In genomic region chr1:134097956-134098725, GRCm38 (mm10) we compare ENCODE assay signal across 8 mouse cellular contexts. TPM values are rescaled to one million over a fixed set of nuclear protein-coding genes. Genes with fewer than 3 reads are reported as not detected.
DNase-seq lines count a peak whose midpoint lies in the region; ATAC-seq lines count a peak whose summit lies in the region.

No protein-coding gene starts in this region.

- H3K27ac ChIP-seq in neural tube, embryonic 11.5 days (ENCODE audit: low read depth, low read length), result peak overlapping the region; percentile 30
- H3K27ac ChIP-seq in forebrain, embryonic 13.5 days, result peak overlapping the region; percentile 97
- peak overlapping the region; percentile 93 for H3K27ac ChIP-seq in limb, embryonic 12.5 days

- H3K4me2 ChIP-seq in neural tube, embryonic 11.5 days (ENCODE audit: low read depth), result peak overlapping the region; percentile 51; the same call in 1 of the 2 replicates
- peak overlapping the region; percentile 69 for H3K4me2 ChIP-seq in forebrain, embryonic 13.5 days
- H3K4me2 ChIP-seq in limb, embryonic 12.5 days, result peak overlapping the region; percentile 70

- peaks cover 14% of the 10 kb centered on the region for H3K4me1 ChIP-seq in neural tube, embryonic 11.5 days (ENCODE audit: control insufficient read depth, insufficient read depth, low read length)
- peaks cover 71% of the 10 kb centered on the region for H3K4me1 ChIP-seq in forebrain, embryonic 13.5 days
- peaks cover 44% of the 10 kb centered on the region for H3K4me1 ChIP-seq in limb, embryonic 12.5 days (replicated peaks)

- H3K4me3 ChIP-seq in neural tube, embryonic 11.5 days (ENCODE audit: low read depth, low read length), result no peak overlapping the region
- H3K4me3 ChIP-seq in forebrain, embryonic 13.5 days, result no peak overlapping the region
- H3K4me3 ChIP-seq in limb, embryonic 12.5 days (replicated peaks), result 0 out of 2 replicates have a peak overlapping the region, but pooled peaks have one; percentile 43

- WGBS in neural tube, embryonic 11.5 days, result 69% methylated on average over 13 of the region's 13 CpGs
- whole genome bisulfite sequencing in forebrain, embryonic 13.5 days, result 66% methylated on average over 13 of the region's 13 CpGs
- 53% methylated on average over 13 of the region's 13 CpGs for WGBS in limb, embryonic 12.5 days

- no peak for ATAC-seq in neural tube, embryonic 11.5 days (ENCODE audit: insufficient read depth, low FRiP score, low TSS enrichment)
- no peak for ATAC-seq in forebrain, embryonic 13.5 days
- no peak for ATAC-seq in limb, embryonic 12.5 days (ENCODE audit: insufficient number of reproducible peaks, insufficient read depth, low FRiP score, low TSS enrichment, low read depth)

- no peaks in the 10 kb centered on the region for H3K36me3 ChIP-seq in neural tube, embryonic 11.5 days (ENCODE audit: control insufficient read depth, insufficient read depth, low read length)
- no peaks in the 10 kb centered on the region for H3K36me3 ChIP-seq in forebrain, embryonic 13.5 days (ENCODE audit: poor library complexity, severe bottlenecking)
- no peaks in the 10 kb centered on the region for H3K36me3 ChIP-seq in limb, embryonic 12.5 days

- no peaks in the 10 kb centered on the region for H3K9me3 ChIP-seq in neural tube, embryonic 11.5 days (ENCODE audit: control insufficient read depth, low read length)
- H3K9me3 ChIP-seq in forebrain, embryonic 13.5 days (replicated peaks), result no peaks in the 10 kb centered on the region
- no peaks in the 10 kb centered on the region for H3K9me3 ChIP-seq in limb, embryonic 12.5 days

- no peaks in the 10 kb centered on the region for H3K27me3 ChIP-seq in neural tube, embryonic 11.5 days (ENCODE audit: control insufficient read depth, insufficient read depth, low read length)
- no peaks in the 10 kb centered on the region for H3K27me3 ChIP-seq in forebrain, embryonic 13.5 days
- H3K27me3 ChIP-seq in limb, embryonic 12.5 days, result no peaks in the 10 kb centered on the region

- no peak overlapping the region for H3K9ac ChIP-seq in neural tube, embryonic 11.5 days (ENCODE audit: low read length)
- no peak overlapping the region for H3K9ac ChIP-seq in forebrain, embryonic 13.5 days
- no peak overlapping the region; the same call in 1 of the 2 replicates for H3K9ac ChIP-seq in limb, embryonic 12.5 days (replicated peaks)

- no peak for DNase-seq in neural tube, embryonic 11.5 days (ENCODE audit: low spot score)
- DNase-seq in neural tube, embryonic 10.5 days (ENCODE audit: extremely low spot score, low spot score), result no peak
- peak; percentile 86 for DNase-seq in heart, postnatal 4 days
- peak; percentile 58 to 80 for DNase-seq in natural killer cell, adult 2 months (ENCODE audit: low spot score in 2 of 2)
- DNase-seq in layer of hippocampus, adult 11-12 months (ENCODE audit: low spot score), result no peak
- DNase-seq in thymus, postnatal 14 days, result no peak

RNA-seq across cellular contexts. Expression of gene Chit1, which starts 12.9 kb away (rescaled TPM):
- 0.15 TPM in 1 of 2 replicates, not detected in the other for polyA plus RNA-seq in neural tube, embryonic 11.5 days (2014; fragmentation: Nextera tagmentation; extraction: Ambion mirVana)
- polyA plus RNA-seq in forebrain, embryonic 13.5 days (2015; fragmentation: Nextera tagmentation; extraction: Ambion mirVana), result 0.17 TPM in 1 of 2 replicates, not detected in the other
- not detected for total RNA-seq in heart, postnatal 4 days (2021)
- not detected in 2 replicates for polyA plus RNA-seq in limb, embryonic 12.5 days (2016; fragmentation: Nextera tagmentation; extraction: Ambion mirVana)

RNA-seq across cellular contexts. Expression of gene Btg2, which starts 19.2 kb away (rescaled TPM):
- 97.9 and 110 TPM in 2 replicates for polyA plus RNA-seq in neural tube, embryonic 11.5 days (2014; fragmentation: Nextera tagmentation; extraction: Ambion mirVana)
- polyA plus RNA-seq in forebrain, embryonic 13.5 days (2015; fragmentation: Nextera tagmentation; extraction: Ambion mirVana), result 122 and 129 TPM in 2 replicates
- total RNA-seq in heart, postnatal 4 days (2021), result 10 to 100 TPM; 27.5 to 36.2 TPM
- polyA plus RNA-seq in limb, embryonic 12.5 days (2016; fragmentation: Nextera tagmentation; extraction: Ambion mirVana), result 26.7 and 28.1 TPM in 2 replicates

Comparison
In these comparisons a context has a peak if more than half of its experiments do, and no peak if none do; other contexts are left out.
1. DNase-seq: peak in heart, postnatal 4 days (single experiment) and natural killer cell, adult 2 months (2 of 2); none in neural tube, embryonic 11.5 days (single experiment), neural tube, embryonic 10.5 days (single experiment), layer of hippocampus, adult 11-12 months (single experiment) and thymus, postnatal 14 days (single experiment).
2. H3K27ac ChIP-seq: peak in every context shown above with its lines; median percentile 97 in forebrain, embryonic 13.5 days; 93 in limb, embryonic 12.5 days; 30 in neural tube, embryonic 11.5 days.
3. Peak in every context shown above with its lines, with median percentiles within 50 percentile points of each other: H3K4me2 ChIP-seq.